Mouse (Mus musculus) limb, embryonic 11.5 days (tissue): ENCODE measurements around the gene Olfr463. TPM values are rescaled to one million over a fixed set of nuclear protein-coding genes. Genes with fewer than 3 reads are reported as not detected.

Experiments used
- ATAC-seq: fragments of 200-750 bp; cut with Nextera tagmentation; 2 replicates; pipeline ENCODE4 v1.8.0; 2017; ENCODE audit warnings: low read depth; ENCODE audit not compliant: insufficient number of reproducible peaks, low FRiP score, low TSS enrichment
- DNase-seq: peaks from one replicate; pipeline ENCODE4 v3.0.0-alpha.2; 2015; ENCODE audit warnings: low spot score
- H3K27ac ChIP-seq: fragments of 300-500 bp; sonication (generic); replicated peaks from 2 replicates; pipeline ENCODE4 v1.5.1; 2014; ENCODE audit warnings: low read depth, mild to moderate bottlenecking, low read length
- H3K27me3 ChIP-seq: fragments of 300-500 bp; sonication (generic); 2 replicates; pipeline ENCODE4 v1.6.1; 2014; ENCODE audit warnings: mild to moderate bottlenecking, low read length, mixed read lengths; ENCODE audit not compliant: control insufficient read depth, insufficient read depth
- H3K36me3 ChIP-seq: fragments of 300-500 bp; sonication (generic); 2 replicates; pipeline ENCODE4 v1.6.1; 2014; ENCODE audit warnings: mild to moderate bottlenecking, low read length, moderate library complexity, mixed read lengths; ENCODE audit not compliant: control insufficient read depth, insufficient read depth
- H3K4me1 ChIP-seq: fragments of 300-500 bp; sonication (generic); 2 replicates; pipeline ENCODE4 v1.6.1; 2014; ENCODE audit warnings: low read length, mixed read lengths; ENCODE audit not compliant: control insufficient read depth, insufficient read depth
- H3K4me2 ChIP-seq: fragments of 300-500 bp; sonication (generic); 2 replicates; pipeline ENCODE4 v1.6.1; 2014; ENCODE audit warnings: low read depth, mild to moderate bottlenecking, moderate library complexity; ENCODE audit not compliant: severe bottlenecking
- H3K4me3 ChIP-seq: fragments of 300-500 bp; sonication (generic); 2 replicates; pipeline ENCODE4 v1.5.1; 2014; ENCODE audit warnings: low read depth, low read length
- H3K9ac ChIP-seq: fragments of 300-500 bp; sonication (generic); 2 replicates; pipeline ENCODE4 v1.6.1; 2014; ENCODE audit warnings: mild to moderate bottlenecking, low read length
- H3K9me3 ChIP-seq: fragments of 300-500 bp; sonication (generic); 2 replicates; pipeline ENCODE4 v1.6.1; 2016; ENCODE audit warnings: low read length; ENCODE audit not compliant: control insufficient read depth
- WGBS: fragments of 180-500 bp; shearing (Covaris S2); extraction: QIAGEN DNeasy Blood & Tissue Kit; methylation state at CpG from one replicate; pipeline ENCODE4 v1.1.7; 2014; 5-methylcytosine and 5-hydroxymethylcytosine counted together
- polyA plus RNA-seq: library from polyadenylated mRNA; unstranded; fragments of >200 nt; fragmentation: Nextera tagmentation; extraction: Ambion mirVana; gene quantifications from 2 replicates; pipeline ENCODE4 v1.2.1, GENCODE M21; 2014

The Olfr463 gene
- polyA plus RNA-seq, 1 experiment from 2014 or later: not detected

GRCm38 (mm10) chr11:87860426-87860825, 36.8 kb downstream of the Olfr463 start:
- Histone ChIP-seq H3K4me3 (no peak overlapping the region), H3K9me3 (no peaks in the 10 kb centered on the region), H3K27ac (no peak overlapping the region), H3K4me2 (no peak overlapping the region), H3K9ac (peak overlapping the region; percentile 3; the same call in 1 of the 2 replicates), H3K4me1 (no peaks in the 10 kb centered on the region), H3K36me3 (no peaks in the 10 kb centered on the region), H3K27me3 (no peaks in the 10 kb centered on the region)
- WGBS: 86% methylated on average over 9 of the region's 9 CpGs
- DNase-seq: no peak
- no peak for ATAC-seq

GRCm38 (mm10) chr11:87859273-87859672, 37.9 kb downstream of the Olfr463 start:
- no peak for ATAC-seq
- no peak overlapping the region for H3K9ac ChIP-seq
- no peak overlapping the region for H3K27ac ChIP-seq
- no peaks in the 10 kb centered on the region for H3K9me3 ChIP-seq
- no peak overlapping the region for H3K4me3 ChIP-seq
- no peaks in the 10 kb centered on the region for H3K27me3 ChIP-seq
- DNase-seq: no peak
- H3K4me2 ChIP-seq: no peak overlapping the region
- no peaks in the 10 kb centered on the region for H3K36me3 ChIP-seq
- no peaks in the 10 kb centered on the region for H3K4me1 ChIP-seq
- WGBS: 87% methylated on average over 11 of the region's 11 CpGs

- no peaks in the 10 kb centered on the region for H3K9me3 ChIP-seq
- no peaks in the 10 kb centered on the region for H3K36me3 ChIP-seq
- ATAC-seq: no peak
- H3K4me1 ChIP-seq: peaks cover 4% of the 10 kb centered on the region; the same call in 1 of the 2 replicates
- no peak for DNase-seq
- no peaks in the 10 kb centered on the region for H3K27me3 ChIP-seq
- no peak overlapping the region for H3K27ac ChIP-seq
- H3K4me3 ChIP-seq: no peak overlapping the region
- no peak overlapping the region for H3K9ac ChIP-seq
- WGBS: 91% methylated on average over 7 of the region's 7 CpGs
- no peak overlapping the region for H3K4me2 ChIP-seq
Observed at GRCm38 (mm10) chr11:87854550-87854949, 42.6 kb downstream of the Olfr463 start.

GRCm38 (mm10) chr11:87853597-87853954, 43.6 kb downstream of the Olfr463 start:
- Histone ChIP-seq H3K27ac (0 out of 2 replicates have a peak overlapping the region, but pooled peaks have one; percentile 45), H3K9me3 (no peaks in the 10 kb centered on the region), H3K36me3 (no peaks in the 10 kb centered on the region), H3K4me3 (peak overlapping the region; percentile 59), H3K9ac (peak overlapping the region; percentile 60), H3K4me1 (peaks cover 4% of the 10 kb centered on the region; the same call in 1 of the 2 replicates), H3K27me3 (no peaks in the 10 kb centered on the region), H3K4me2 (peak overlapping the region; percentile 66)
- ATAC-seq (no peak), DNase-seq (peak; percentile 24)
- 40% methylated on average over 8 of the region's 8 CpGs for WGBS

- Histone ChIP-seq H3K9ac (peak within 1 kb of the TSS; percentile 60), H3K4me2 (peak within 1 kb of the TSS; percentile 66), H3K27ac (0 out of 2 replicates have a peak within 1 kb of the TSS, but pooled peaks have one; percentile 45), H3K4me3 (peak within 1 kb of the TSS; percentile 59), H3K4me1 (peaks cover 4% of the 10 kb centered on the region; the same call in 1 of the 2 replicates), H3K27me3 (no peaks in the 10 kb centered on the region), H3K36me3 (no peaks in the 10 kb centered on the region), H3K9me3 (no peaks in the 10 kb centered on the region)
- DNase-seq: peak; percentile 94
- 5% methylated on average over 40 of the region's 40 CpGs for WGBS
- peak; percentile 84 for ATAC-seq
Observed at GRCm38 (mm10) chr11:87852690-87853596, 44.2 kb downstream of the Olfr463 start, which contains the start of gene Mks1. TSS of gene Mks1 (plus strand) at chr11:87853215.

GRCm38 (mm10) chr11:87847884-87848283, 49.3 kb downstream of the Olfr463 start:
- no peak overlapping the region for H3K27ac ChIP-seq
- no peaks in the 10 kb centered on the region for H3K4me1 ChIP-seq
- DNase-seq (no peak), ATAC-seq (no peak)
- no peak overlapping the region for H3K4me2 ChIP-seq
- H3K9ac ChIP-seq: no peak overlapping the region
- no peaks in the 10 kb centered on the region for H3K36me3 ChIP-seq
- H3K27me3 ChIP-seq: no peaks in the 10 kb centered on the region
- H3K4me3 ChIP-seq: no peak overlapping the region
- WGBS: 77% methylated on average over 6 of the region's 6 CpGs
- H3K9me3 ChIP-seq: no peaks in the 10 kb centered on the region

GRCm38 (mm10) chr11:87846968-87847600, 50.1 kb downstream of the Olfr463 start:
- Histone ChIP-seq H3K4me3 (no peak overlapping the region), H3K36me3 (no peaks in the 10 kb centered on the region), H3K4me1 (no peaks in the 10 kb centered on the region), H3K27me3 (no peaks in the 10 kb centered on the region), H3K4me2 (no peak overlapping the region), H3K27ac (no peak overlapping the region), H3K9ac (no peak overlapping the region), H3K9me3 (no peaks in the 10 kb centered on the region)
- ATAC-seq: no peak
- no peak for DNase-seq
- WGBS: 86% methylated on average over 12 of the region's 12 CpGs
